Mouse (Mus musculus): ENCODE data around the gene Tmcc3.

The Tmcc3 gene

GRCm38 (mm10) chr10:94462386-94463064 is 150.8 kb downstream of the Tmcc3 start:
- no peak for DNase-seq (ENCODE audit: extremely low spot score, low read depth, low spot score)

- no peak for DNase-seq (ENCODE audit: extremely low spot score, low read depth, low spot score)
Measured at GRCm38 (mm10) chr10:94463410-94463809, 151.7 kb downstream of the Tmcc3 start.

GRCm38 (mm10) chr10:94465646-94466045 is 153.9 kb downstream of the Tmcc3 start:
- DNase-seq (ENCODE audit: extremely low spot score, low read depth, low spot score) = no peak

GRCm38 (mm10) chr10:94466313-94466712 is 154.6 kb downstream of the Tmcc3 start:
- no peak for DNase-seq (ENCODE audit: extremely low spot score, low read depth, low spot score)

- DNase-seq (ENCODE audit: extremely low spot score, low read depth, low spot score) = no peak
Measured at GRCm38 (mm10) chr10:94471487-94471886, 159.7 kb downstream of the Tmcc3 start.

GRCm38 (mm10) chr10:94473501-94473900 is 161.8 kb downstream of the Tmcc3 start:
- no peak for DNase-seq (ENCODE audit: extremely low spot score, low read depth, low spot score)

GRCm38 (mm10) chr10:94474185-94474584 is 162.4 kb downstream of the Tmcc3 start:
- no peak for DNase-seq (ENCODE audit: extremely low spot score, low read depth, low spot score)

- no peak for DNase-seq (ENCODE audit: extremely low spot score, low read depth, low spot score)
Measured at GRCm38 (mm10) chr10:94477366-94478225, 165.8 kb downstream of the Tmcc3 start.

GRCm38 (mm10) chr10:94479646-94480045 is 167.9 kb downstream of the Tmcc3 start:
- DNase-seq (ENCODE audit: extremely low spot score, low read depth, low spot score) = no peak

- DNase-seq (ENCODE audit: extremely low spot score, low read depth, low spot score) = no peak
Measured at GRCm38 (mm10) chr10:94480380-94481101, 168.8 kb downstream of the Tmcc3 start.

GRCm38 (mm10) chr10:94481613-94482012 is 169.9 kb downstream of the Tmcc3 start:
- DNase-seq (ENCODE audit: extremely low spot score, low read depth, low spot score) = no peak

GRCm38 (mm10) chr10:94486179-94486578 is 174.4 kb downstream of the Tmcc3 start:
- DNase-seq (ENCODE audit: extremely low spot score, low read depth, low spot score) = no peak

GRCm38 (mm10) chr10:94489509-94489908 is 177.8 kb downstream of the Tmcc3 start:
- DNase-seq (ENCODE audit: extremely low spot score, low read depth, low spot score) = no peak

GRCm38 (mm10) chr10:94491006-94491405 is 179.3 kb downstream of the Tmcc3 start:
- no peak for DNase-seq (ENCODE audit: extremely low spot score, low read depth, low spot score)

GRCm38 (mm10) chr10:94494403-94494846 is 182.7 kb downstream of the Tmcc3 start:
- DNase-seq (ENCODE audit: extremely low spot score, low read depth, low spot score) = no peak

GRCm38 (mm10) chr10:94495496-94496235 is 183.9 kb downstream of the Tmcc3 start:
- no peak for DNase-seq (ENCODE audit: extremely low spot score, low read depth, low spot score)

- DNase-seq (ENCODE audit: extremely low spot score, low read depth, low spot score) = no peak
Measured at GRCm38 (mm10) chr10:94496826-94497440, 185.2 kb downstream of the Tmcc3 start.

GRCm38 (mm10) chr10:94500210-94500876 is 188.6 kb downstream of the Tmcc3 start:
- DNase-seq (ENCODE audit: extremely low spot score, low read depth, low spot score) = no peak

- DNase-seq (ENCODE audit: extremely low spot score, low read depth, low spot score) = no peak
Measured at GRCm38 (mm10) chr10:94500877-94501273, 189.1 kb downstream of the Tmcc3 start.

- DNase-seq (ENCODE audit: extremely low spot score, low read depth, low spot score) = no peak
Measured at GRCm38 (mm10) chr10:94501796-94502195, 190.0 kb downstream of the Tmcc3 start.
